Mouse (Mus musculus) left cerebral cortex, postnatal 10 days (tissue): ENCODE data around the gene Snapin. TPM values are rescaled to one million over a fixed set of nuclear protein-coding genes. Genes with fewer than 3 reads are reported as not detected.

Experiments
- DNase-seq, 2 experiments: peaks; one replicate each; pipeline ENCODE4 v3.0.0; 2021 to 2022; ENCODE audit warnings: low spot score in 2 of 2, mixed read lengths in 1 of 2; ENCODE audit errors: extremely low spot score in 1 of 2
- intact Hi-C: fragments of 180-260 bp; cut with DNase I; formaldehyde crosslinking; loops from one replicate; pipeline ENCODE4 v1.15.1; 2025
- total RNA-seq, 2 experiments: library from RNA; stranded (reverse); gene quantifications; 2 replicates each; pipeline ENCODE4 v1.2.3; 2021

Gene Snapin
- total RNA-seq, result 10 to 100 TPM; 46.7 to 47.9 TPM

GRCm38 (mm10) chr3:90490696-90491256 lies at the start of gene Snapin:
TSS of gene Snapin (minus strand) at chr3:90491033.
- peak; percentile 92 to 97 for DNase-seq
- intact Hi-C loops, result loop anchor here (2.0 to 5.0 kb wide), 2 partner anchors 162 to 217 kb away; no protein-coding TSS in a partner anchor

- no peak for DNase-seq
- intact Hi-C loops, result loop anchor here (5.0 kb wide), 1 partner anchor 39 kb away; no protein-coding TSS in a partner anchor
Observed at GRCm38 (mm10) chr3:90537905-90538296, 47.1 kb upstream of the Snapin start.

DNA sequence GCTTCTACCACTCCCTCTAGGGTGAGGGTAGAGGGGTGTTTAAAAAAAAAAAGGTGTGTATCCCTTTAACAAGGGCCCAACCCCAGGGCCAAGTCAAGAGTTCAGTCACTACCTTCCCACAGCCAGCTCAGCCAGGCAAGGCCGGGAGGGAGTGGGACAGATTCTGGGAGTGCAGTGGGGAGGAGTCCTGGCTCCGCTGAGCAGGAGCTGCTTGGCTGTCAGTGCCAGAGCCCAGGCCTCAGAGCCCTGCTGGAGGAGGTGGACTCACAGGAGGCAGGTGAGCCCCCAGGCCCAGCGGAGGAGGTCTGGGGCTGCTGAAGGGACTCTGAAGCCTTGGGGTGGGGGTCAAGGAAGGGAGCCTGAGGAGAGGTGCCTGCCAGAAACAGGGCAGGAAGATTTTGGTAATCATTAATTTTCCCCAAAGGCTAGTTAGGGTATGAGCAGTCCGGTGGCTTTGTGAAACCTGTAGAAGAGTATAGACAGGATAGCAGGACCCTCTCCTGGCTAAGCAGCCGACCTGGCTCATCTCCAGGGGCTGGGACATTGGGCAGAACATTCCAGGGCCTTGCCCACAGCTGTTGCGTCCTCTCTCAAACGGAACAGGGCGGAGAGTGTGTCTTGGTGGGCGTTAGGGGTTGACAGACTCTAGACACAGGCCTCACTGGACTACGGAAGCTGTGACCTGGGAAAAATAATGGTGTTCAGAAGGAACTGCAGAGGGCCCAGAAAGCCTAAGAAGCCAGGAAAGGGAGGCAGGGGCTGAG lies 46.5 kb upstream of the Snapin start, which contains the start of gene S100a16:
Gene S100a16, plus strand, starts transcription at position 114 of the 764 bp plus-strand sequence.
- DNase-seq, result peak; percentile 46 to 69
- intact Hi-C loops, result loop anchor here (5.0 kb wide), 1 partner anchor 40 kb away; no protein-coding TSS in a partner anchor

DNA sequence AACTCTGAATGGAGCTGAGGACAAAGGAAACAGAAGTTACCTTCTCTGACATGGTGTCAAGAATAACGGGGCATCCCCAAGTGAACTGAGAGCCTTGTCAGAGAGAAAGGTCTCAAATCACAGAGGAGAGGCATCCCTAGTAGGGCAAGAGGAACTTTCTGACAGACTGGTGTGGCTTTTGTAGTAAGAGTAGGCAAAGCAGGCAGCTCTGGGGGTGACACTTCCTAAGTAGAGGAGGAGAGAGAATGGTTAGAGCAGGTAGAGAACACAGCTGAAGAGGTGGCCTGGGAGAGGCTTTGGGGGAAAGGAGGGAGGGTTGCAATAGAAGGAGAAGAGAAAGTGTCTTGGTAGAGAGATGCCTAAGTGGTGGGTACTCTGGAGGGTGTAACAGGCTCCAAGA lies 44.6 kb upstream of the Snapin start:
- DNase-seq, result no peak
- intact Hi-C loops, result loop anchor here (5.0 kb wide), 1 partner anchor 42 kb away; no protein-coding TSS in a partner anchor

GRCm38 (mm10) chr3:90531713-90532112 lies 40.9 kb upstream of the Snapin start:
- no peak for DNase-seq
- intact Hi-C loops, result no loop called here

DNA sequence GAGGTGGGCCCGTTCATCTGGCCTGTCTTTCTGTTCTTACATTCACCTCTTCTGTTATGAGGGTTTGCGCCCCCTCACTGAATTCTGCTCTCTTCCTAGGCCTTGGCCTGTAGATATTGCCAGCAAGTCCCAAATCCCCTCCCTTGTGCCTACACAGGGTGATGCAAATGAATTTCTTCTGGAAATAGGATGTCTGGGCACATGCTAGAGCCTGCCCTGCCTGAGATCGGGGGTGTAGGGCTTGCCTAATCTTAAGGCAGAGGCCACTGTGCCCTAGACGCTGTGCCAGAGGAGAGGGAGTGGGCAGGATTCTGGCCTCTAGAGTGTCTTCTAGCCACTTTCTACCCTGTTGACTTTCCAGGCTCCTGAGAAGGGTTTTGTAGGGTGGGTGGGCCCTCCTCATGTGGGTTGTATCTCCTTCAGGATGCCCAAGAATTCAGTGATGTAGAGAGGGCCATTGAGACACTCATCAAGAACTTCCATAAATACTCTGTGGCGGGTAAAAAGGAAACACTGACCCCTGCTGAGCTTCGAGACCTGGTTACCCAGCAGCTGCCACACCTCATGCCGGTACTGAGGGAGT lies 36.5 kb upstream of the Snapin start:
- no peak for DNase-seq
- intact Hi-C loops, result loop anchor here (5.0 kb wide), 2 partner anchors 45 to 90 kb away; no protein-coding TSS in a partner anchor

- intact Hi-C loops, result loop anchor here (5.0 kb wide), 2 partner anchors 46 to 91 kb away; no protein-coding TSS in a partner anchor
- no peak for DNase-seq
Observed at GRCm38 (mm10) chr3:90526580-90526979, 35.7 kb upstream of the Snapin start, which contains the start of gene S100a14. TSS of gene S100a14 (plus strand) at chr3:90526856.

DNA sequence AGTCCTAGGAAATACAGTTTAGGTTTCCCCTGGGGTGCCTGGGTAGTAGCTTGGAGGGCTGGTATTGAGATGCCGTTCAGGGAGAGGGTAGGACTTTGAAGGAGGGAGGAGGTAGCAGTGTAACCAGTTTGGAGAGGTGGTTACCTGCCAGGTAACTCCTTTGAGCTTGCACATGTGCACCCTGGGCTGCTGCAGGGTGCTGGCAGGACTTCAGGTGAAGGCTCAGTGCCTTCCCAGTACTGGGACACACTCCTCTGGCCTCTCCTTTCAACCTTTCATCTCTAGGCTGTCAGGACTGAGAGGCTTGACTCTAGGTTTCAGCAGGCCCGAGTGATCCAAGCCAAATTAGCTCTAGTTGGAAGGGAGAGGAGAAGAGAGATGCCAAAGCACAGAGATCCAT lies 35.2 kb upstream of the Snapin start:
- no peak for DNase-seq
- intact Hi-C loops, result loop anchor here (5.0 kb wide), 2 partner anchors 46 to 91 kb away; no protein-coding TSS in a partner anchor

GRCm38 (mm10) chr3:90525421-90525820 lies 34.6 kb upstream of the Snapin start:
- DNase-seq, result peak in 1 of 2 experiments; percentile 36
- intact Hi-C loops, result loop anchor here (5.0 kb wide), 2 partner anchors 47 to 92 kb away; no protein-coding TSS in a partner anchor

DNA sequence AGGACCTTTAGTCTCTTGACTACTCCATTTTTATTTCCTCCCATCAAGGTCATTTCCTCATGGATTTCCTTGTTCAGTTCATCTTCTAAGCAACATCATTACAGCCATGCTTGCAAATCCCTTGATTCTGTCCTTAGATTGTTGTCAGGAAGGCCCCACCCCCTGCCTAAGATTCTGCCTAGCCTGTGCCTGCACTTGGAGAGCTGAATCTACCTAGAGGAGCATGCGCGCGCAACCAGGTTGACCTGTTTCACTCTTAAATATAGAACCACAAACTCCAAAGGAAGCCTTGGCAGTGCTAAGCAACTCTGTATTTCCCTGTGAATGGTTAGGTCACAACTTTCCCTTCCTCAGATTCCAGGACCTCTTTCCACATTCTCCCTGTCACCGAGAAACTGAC lies 26.9 kb upstream of the Snapin start:
- intact Hi-C loops, result no loop called here
- no peak for DNase-seq

DNA sequence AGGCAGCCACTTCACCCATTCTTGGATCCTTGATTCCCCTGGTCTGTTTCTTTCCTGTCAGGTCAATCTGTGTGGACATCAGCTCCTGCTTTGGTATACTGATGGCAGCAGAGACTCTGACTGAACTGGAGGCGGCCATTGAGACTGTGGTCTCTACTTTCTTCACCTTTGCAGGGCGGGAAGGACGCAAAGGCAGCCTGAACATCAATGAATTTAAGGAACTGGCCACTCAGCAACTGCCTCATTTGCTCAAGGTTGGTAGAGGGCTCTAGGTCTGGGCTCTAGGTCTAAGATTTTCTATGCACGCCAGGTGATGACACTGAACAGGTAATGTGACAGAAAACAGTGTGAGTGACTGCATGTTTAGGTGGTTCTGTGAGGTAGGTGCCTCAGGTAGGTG lies 25.0 kb upstream of the Snapin start:
- no peak for DNase-seq
- intact Hi-C loops, result no loop called here

DNA sequence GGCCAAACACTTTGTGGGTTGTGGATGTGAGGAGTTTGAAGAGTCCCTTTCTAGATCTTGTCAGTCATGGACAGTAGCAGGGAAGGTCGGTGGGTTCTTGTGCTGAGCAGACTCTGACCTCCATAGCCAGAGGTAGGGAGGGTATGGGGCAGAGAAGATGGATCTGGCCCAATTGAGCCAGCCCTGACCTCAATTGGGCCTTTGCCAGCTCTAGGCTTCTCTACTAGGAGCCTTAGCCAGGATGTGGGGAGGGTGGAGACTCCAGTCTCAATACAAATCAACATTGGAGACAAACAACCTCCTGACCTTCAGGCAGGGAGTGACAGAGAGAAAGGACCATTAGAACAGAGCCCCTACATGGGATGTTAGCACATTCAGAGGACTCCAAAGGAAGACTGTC lies 24.4 kb upstream of the Snapin start:
- intact Hi-C loops, result no loop called here
- peak in 1 of 2 experiments; percentile 64 for DNase-seq

GRCm38 (mm10) chr3:90514691-90515090 lies 23.9 kb upstream of the Snapin start:
- DNase-seq, result peak in 1 of 2 experiments; percentile 79
- intact Hi-C loops, result no loop called here

DNA sequence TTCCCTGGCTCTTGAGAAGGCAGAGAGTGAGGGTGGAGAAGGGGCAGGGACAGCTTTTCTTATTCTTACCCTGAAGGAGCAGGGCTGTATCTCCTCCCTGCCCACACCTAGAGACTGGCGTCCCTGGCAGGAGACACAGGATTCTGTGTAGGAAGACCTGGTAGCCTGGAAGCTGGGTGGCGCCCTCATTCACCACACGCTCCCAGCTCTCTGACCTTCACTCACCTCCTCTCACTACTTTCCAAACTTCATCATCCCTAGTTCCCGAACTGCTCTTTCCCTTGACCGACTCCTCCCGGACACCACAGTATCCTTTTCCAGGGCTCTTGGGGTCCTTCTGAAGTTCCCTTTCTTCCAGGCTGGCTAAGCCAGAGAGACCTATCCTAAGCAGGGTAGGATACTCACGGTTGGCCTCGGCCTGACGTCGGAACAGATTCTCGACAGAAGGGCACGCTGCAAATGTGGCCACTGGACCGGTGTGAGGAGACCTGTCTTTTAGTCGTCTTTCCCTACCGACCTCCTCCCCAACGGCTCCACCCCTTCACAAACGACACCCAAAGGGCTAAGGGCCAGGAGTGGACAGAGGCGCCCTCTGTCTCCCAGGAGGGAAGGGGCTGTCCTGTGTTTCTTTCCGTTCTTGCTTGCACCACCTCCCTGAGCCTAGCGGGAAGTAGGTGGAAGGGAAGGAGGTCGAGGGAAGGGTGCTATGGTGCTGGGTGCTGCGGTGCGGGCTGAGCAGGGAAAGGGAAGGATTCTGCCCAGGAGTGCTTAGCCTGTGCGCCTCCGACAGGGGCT lies 23.2 kb upstream of the Snapin start, which contains the start of the genes S100a1 and S100a13:
Gene S100a1, minus strand, starts transcription at position 597 of the 795 bp plus-strand sequence.
Gene S100a13, plus strand, starts transcription at position 640 of the 795 bp plus-strand sequence.
- DNase-seq, result peak in 1 of 2 experiments; percentile 79
- intact Hi-C loops, result no loop called here

- no peak for DNase-seq
- intact Hi-C loops, result no loop called here
Observed at GRCm38 (mm10) chr3:90512948-90513642, 22.3 kb upstream of the Snapin start.

DNA sequence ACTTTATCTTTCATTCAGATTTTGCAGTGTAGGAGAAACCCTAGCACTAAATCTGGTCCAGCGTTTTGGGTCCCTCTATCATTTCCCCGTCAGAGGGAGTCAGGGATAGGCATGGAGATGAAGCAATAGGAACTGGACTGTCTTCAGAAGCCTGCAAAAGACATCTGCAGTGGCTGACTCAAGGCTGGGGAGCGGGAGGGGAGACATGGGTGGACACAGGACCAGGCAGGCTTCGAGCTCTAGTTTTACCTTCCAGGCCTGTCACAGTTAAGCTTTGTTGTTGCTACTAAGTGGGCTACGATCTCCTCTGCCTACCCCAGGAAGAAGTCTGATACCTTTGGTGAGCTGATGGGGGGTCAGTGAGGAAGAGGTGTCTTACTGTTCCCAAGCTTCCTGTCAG lies 21.4 kb upstream of the Snapin start:
- DNase-seq, result no peak
- intact Hi-C loops, result no loop called here

- no peak for DNase-seq
- intact Hi-C loops, result loop anchor here (5.0 kb wide), 2 partner anchors 143 to 198 kb away; partner anchors contain the start of gene S100a7a
Observed at GRCm38 (mm10) chr3:90509747-90510123, 18.9 kb upstream of the Snapin start.
